Mouse (Mus musculus) thymus, postnatal 14 days (tissue): ENCODE measurements around the gene Tmem217.
A peak's percentile ranks its signal among the peaks of the same experiment; 100 is the strongest.
"Not testable (repeated sequence)": the region's sequence is repeated elsewhere in the genome, so short reads cannot be mapped to it uniquely, and the experiment has no call there.

Experiments
- DNase-seq: peaks from one replicate; pipeline ENCODE4 v3.0.0; 2021

Tmem217 gene

DNA sequence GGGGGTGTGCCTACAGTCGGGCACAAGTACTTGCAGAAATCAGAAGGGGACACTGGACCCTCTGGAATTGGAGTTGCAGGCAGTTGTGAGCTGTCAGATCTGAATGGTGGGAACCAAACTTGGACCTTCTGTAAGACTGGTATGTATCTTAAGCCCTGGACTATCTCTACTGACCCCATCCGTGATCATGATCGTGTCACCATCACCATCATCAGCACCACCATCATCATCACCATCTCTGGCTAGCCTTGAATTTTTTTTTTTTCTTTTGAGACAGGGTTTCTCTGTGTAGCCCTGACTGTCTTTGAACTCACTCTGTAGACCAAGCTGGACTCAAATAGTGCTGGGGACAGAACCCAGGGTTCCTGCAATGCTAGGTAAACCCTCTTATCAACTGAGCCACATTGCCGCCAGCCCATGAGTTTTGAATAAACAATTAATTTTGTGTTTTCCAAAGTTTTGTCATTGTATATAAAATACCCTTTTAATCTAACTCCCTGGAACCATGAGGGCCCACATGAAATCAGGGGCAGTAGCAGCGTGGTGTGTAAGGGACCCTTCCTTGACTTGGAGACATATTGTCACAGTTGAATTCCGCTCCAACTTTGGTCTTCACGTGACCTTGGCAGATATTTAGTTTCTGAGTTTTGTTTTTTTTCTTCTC lies 50.0 kb downstream of the Tmem217 start:
- DNase-seq, result no peak

DNA sequence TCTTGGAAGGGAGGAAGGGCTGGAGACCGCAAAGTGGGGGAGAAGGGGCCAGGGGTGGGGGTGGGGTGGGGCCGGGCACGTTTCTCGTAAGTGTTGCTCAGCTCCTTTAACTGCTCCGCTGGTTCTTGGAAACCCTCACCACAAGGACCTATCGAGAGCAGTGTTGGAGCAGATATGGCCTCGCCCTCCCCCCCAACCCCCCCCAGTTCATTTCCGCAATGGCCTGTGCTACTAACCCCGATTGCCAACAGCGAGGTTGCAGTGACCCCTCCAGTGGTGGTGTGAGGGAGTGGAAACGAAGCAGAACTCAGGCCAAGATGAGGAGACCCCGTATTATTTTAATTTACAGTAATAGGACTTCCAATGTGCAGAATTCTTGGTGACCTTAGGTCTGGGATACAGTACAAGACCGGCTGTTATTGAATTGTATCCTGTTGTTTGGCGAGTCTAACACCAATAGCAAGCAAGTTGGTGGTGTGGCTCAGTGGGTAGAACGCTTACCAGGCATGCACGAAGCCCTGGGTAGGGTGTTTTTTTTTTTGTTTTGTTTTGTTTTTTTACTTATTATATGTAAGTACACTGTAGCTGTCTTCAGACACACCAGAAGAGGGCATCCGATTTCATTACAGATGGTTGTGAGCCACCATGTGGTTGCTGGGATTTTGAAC lies 51.2 kb downstream of the Tmem217 start:
- DNase-seq, result peak; percentile 14

DNA sequence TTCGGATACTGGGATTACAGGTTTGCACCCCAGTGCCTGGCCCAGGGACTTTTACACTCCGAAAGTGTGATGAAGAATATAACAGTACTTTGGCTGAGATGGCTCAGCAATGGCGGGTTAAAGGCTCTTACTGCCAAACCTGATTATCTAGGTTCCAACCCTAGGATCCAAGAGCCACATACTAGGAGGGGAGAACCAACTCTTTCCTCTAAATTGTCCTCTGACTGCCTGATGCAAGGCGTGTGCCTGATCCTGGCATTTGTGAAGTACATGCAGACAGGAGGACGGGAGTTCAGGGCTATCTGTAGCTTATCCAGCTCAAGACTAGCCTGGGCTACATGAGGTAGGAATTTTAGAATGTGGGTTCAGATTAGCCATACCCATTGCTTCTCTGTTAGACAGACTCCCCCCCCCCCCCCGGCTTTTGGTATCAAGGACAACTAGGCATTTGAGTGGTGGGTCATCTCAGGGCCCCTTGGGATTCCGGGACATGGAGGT lies 51.9 kb downstream of the Tmem217 start:
- no peak for DNase-seq

- DNase-seq, result no peak
Observed at GRCm38 (mm10) chr17:29499511-29499910, 52.7 kb downstream of the Tmem217 start.

GRCm38 (mm10) chr17:29498952-29499351 lies 53.2 kb downstream of the Tmem217 start:
- DNase-seq, result not testable (repeated sequence)

GRCm38 (mm10) chr17:29498028-29498427 lies 54.2 kb downstream of the Tmem217 start:
- DNase-seq, result peak; percentile 17

DNA sequence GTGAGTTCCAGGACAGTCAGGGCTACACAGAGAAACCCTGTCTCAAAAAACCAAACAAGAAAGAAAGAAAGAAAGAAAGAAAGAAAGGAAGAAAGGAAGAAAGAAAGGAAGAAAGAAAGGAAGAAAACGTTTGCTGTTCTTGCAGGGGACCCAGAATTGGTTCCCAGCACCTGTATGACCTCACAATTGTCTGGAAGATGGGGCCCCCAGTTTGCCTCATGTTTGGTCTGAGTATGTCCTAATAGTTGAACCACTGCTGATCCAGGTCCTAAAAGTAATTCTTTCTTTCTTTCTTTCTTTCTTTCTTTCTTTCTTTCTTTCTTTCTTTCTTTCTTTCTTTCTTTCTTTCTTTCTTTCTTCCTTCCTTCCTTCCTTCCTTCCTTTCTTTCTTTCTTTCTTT lies 54.7 kb downstream of the Tmem217 start:
- not testable (repeated sequence) for DNase-seq

DNA sequence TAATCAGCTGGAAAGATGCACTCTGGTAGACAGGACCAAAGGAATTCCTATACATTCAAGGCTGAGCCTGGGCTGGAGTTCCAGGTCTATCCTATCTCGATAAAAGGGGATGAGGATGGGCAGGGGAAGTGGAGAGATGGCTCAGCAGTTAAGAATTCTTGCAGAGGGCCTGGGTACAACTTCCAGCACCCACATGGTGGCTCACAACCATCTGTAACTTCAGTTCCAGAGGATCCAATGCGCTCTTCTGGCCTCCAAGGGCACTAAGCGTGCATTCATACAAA lies 55.2 kb downstream of the Tmem217 start:
- DNase-seq, result no peak

DNA sequence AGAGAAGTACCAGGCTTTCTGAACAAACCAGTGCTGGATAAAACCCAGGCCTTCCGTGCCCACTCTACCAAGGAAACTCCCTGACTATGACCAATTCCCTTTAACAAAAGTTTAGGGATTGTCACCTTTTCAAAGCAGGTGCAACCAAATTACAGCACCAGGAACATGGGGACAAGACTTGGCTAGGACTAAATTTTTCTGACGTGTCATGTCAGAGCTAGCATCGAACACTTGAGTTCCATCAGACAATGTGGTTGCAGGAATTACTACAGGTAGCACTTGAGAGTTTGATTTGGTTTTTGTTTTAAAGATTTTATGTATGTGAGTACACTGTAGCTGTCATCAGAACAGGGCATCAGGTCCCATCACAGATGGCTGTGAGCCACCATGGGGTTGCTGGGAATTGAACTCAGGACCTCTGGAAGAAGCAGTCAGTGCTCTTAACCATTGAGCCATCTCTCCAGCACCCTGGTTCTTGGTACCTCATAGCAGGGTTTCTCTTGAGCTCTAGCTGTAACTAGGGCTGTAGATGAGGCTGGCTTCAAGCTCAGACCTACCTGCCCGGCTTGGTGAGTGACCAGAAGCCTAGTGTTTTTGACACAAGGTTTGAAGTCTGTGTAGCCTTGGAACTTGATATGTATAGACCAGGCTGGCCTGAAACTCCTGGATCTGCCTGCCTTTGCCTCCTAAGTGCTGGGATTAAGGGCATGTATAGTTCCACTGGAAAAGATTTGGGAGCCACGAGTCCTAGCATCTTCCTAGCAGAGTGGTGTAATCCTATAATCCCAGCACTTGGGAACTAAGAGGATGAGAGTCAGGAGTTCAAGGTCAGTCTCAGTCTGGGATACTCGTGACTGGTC lies 55.7 kb downstream of the Tmem217 start:
- DNase-seq, result no peak

DNA sequence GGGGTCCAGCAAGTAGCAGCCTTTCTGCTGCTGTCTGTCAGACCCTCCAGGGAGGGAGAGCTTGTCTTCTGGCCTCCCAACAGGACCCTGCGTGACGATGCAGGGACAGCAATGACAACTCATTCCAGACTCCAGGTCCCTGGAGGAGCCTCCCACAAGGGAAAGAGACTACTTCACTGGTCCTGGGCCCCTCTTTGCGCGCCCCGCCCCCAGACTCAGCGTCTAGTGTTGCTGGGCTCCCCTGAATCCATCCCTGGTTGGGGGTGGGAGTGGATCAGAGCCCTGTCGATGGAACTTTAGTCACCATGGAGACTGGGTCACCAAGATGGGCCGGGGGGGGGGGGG lies 57.5 kb downstream of the Tmem217 start:
- peak; percentile 45 for DNase-seq

DNA sequence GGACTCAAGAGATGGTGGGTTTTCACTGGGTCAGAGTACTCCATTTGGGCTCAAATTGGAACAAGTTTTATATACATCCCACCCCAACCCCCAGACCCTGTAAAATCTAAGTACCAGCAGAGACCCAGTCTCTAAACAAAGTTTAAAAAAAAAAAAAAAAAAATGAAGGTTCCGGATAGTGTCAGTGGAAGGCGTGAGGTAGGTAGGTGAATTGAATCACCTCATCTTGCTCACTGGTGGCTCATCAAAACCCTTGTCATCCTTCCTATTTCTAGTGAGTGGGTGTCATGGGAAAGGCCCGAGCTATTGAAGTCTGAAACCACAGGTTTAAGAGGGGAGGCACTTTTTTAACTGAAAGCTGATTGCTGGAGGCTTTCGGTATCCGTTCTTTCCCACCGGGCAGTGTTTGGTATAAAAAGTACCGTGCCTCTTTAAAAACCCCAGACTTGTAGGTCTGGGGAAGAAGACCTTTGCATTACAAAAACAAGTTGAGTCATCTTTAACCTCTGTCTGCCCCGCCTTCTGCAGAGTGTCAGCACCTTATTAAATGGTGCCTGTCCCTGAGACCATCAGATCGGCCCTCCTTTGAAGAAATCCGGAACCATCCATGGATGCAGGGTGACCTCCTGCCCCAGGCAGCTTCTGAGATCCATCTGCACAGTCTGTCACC lies 58.0 kb downstream of the Tmem217 start:
- DNase-seq, result peak; percentile 35

DNA sequence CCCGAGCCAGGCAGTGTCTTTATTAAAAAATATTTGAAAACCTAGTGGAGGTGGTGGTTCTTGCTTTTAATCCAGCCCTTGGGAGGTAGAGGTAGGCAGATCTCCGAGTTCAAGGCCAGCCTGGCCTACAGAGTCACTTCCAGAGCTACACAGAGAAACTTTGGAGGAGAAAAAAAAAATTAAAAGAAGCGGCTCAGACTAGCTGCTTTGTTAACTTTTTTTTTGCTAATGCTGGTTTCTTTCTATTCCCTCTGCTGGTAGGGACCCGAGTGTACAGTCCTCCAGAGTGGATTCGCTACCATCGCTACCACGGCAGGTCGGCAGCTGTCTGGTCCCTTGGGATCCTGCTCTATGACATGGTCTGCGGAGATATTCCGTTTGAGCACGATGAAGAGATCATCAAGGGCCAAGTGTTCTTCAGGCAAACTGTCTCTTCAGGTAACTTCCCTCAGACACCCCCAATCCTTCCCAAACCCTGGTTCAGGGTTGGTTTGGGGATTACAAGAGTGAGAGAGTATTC lies 58.7 kb downstream of the Tmem217 start:
- peak; percentile 34 for DNase-seq

GRCm38 (mm10) chr17:29492269-29493191 lies 59.7 kb downstream of the Tmem217 start:
- DNase-seq, result peak; percentile 78

GRCm38 (mm10) chr17:29491591-29492268 lies 60.5 kb downstream of the Tmem217 start:
- DNase-seq, result peak; percentile 53

DNA sequence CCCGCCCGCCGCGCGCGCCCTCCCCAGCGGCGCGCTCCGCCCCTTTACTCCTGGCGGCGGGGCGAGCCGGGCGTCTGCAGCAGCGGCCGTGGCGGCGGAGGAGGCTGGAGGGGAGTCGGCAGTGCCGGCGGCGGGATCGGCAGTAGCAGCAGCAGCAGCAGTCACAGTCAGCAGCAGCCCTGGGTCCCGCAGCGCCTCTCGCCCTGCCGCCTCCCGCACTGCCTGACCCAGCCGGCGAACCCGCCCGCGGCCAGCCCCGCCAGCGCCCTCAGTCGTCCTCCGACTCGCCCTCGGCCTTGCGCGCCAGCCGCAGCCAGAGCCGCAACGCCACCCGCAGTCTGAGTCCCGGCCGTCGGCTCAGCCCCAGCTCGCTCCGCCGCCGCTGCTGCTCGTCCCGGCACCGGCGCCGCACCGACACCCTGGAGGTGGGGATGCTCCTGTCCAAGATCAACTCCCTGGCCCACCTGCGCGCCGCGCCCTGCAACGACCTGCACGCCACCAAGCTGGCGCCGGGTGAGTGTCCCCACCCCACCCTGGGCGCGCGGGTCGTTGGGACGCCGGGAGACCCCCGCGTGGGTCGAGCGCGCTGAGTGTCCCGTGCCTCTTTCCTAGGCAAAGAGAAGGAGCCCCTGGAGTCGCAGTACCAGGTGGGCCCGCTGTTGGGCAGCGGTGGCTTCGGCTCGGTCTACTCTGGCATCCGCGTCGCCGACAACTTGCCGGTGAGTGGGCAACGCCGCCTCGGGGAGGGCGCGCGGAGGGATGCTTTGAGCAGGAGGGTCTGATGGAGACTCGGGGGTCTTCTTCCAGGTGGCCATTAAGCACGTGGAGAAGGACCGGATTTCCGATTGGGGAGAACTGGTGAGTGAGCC lies 61.2 kb downstream of the Tmem217 start, which contains the start of gene Pim1:
Pim1 (plus strand) TSS at position 41 of the 869 bp plus-strand sequence.
- DNase-seq, result no peak

- peak; percentile 99 for DNase-seq
Observed at GRCm38 (mm10) chr17:29489971-29490712, 62.0 kb downstream of the Tmem217 start.

- peak; percentile 34 for DNase-seq
Observed at GRCm38 (mm10) chr17:29488978-29489970, 62.9 kb downstream of the Tmem217 start.
